Mouse (Mus musculus): ENCODE measurements around the gene Olfr202. TPM values are rescaled to one million over a fixed set of nuclear protein-coding genes. Genes with fewer than 3 reads are reported as not detected.

The Olfr202 gene
- polyA plus RNA-seq (2017; shearing (Covaris generic)), result not detected

DNA sequence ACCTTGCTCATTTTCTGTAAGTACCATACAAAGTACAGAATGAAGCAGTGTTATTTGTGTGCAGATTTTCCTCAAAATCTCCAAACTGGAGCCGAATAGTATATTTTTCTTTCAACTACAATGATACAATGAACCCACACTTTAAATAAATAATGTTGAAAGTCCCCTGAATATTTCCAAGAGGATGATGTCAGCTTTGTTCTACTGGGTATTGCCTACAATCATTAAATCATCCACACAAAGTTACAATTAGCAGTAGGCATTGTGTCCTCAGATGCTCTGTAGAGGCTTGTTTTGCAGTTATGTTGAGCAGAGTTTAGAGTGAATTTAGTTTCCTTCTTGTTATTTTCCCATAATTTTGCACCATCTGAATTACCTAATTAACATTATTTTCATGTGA is at the start of gene Olfr202:
Olfr202 (minus strand) TSS at position 101 of the 400 bp plus-strand sequence.

DNA sequence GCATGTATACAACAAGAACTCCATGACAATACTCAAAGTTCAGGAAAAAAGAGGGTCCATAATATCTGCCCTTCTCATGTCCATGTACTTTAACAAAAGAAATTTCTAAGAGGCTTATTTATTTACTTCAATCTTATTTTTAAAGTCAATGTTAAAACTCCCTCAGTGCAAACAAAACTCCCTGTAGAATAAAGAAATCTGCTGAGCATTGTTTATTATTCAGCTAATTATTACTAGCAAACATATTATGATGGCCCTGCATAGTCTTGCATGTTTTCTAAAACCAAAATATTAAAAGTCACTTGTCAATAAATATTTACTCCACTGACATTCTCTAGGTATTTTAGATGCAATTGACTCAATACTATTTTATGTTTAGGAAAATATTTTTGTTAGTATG is 44.4 kb upstream of the Olfr202 start, which contains the start of gene Olfr205:
Olfr205 (minus strand) TSS at position 101 of the 400 bp plus-strand sequence.

GRCm38 (mm10) chr16:59318148-59318547 is 31.6 kb upstream of the Olfr202 start, which contains the start of gene Olfr204:
TSS of gene Olfr204 (minus strand) at chr16:59318248.

DNA sequence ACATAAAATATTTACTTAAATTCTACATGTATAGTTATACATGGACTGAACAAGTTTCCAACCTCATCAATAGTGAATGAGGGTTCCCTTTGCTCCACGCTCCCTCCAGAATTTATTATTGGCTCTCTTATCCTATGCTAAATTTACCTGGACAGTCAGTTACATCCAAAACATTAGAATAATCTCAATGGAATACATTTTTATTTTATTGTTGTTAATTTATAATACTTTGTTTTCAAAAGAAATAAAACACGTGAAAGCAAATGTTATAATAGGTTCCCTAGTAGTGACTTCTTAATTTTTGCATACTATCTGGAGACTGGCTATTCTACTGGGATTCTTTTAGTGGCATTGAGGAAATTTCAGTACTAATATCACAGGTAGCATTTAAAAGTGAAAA is 12.0 kb upstream of the Olfr202 start, which contains the start of gene Olfr203:
Olfr203 (plus strand) TSS at position 301 of the 400 bp plus-strand sequence.

DNA sequence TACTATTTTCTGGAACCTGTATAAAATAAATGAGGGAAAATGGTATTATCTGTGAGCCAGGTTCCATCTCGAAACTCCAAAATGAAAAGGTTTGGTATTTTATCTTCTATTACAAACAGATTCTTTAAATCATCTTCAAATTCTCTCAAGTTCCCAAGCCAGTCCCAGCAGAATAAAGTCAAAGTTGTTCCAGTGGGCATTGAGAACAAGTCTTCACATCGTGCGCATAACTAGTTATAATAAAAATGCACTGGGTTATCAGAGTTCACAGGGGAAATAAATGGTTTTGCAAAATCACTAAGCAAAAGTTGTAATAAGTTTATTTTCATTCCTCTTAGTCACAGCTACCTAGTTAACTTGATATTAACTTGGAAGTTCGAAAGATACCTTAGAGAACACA is 14.1 kb downstream of the Olfr202 start, which contains the start of gene Olfr201:
Olfr201 (minus strand) TSS at position 101 of the 400 bp plus-strand sequence.

Other genes with a start within 250 kb of the Olfr202 start
- not detected for gene Olfr187, start 247.0 kb downstream of the Olfr202 start, polyA plus RNA-seq (2017; shearing (Covaris generic))
- not detected for gene Olfr190, start 208.8 kb downstream of the Olfr202 start, polyA plus RNA-seq (2017; shearing (Covaris generic))
- not detected for gene Olfr191, start 197.0 kb downstream of the Olfr202 start, polyA plus RNA-seq (2017; shearing (Covaris generic))
- not detected for gene Olfr193, start 174.9 kb downstream of the Olfr202 start, polyA plus RNA-seq (2017; shearing (Covaris generic))
- gene Olfr194, start 165.7 kb downstream of the Olfr202 start, polyA plus RNA-seq (2017; shearing (Covaris generic)), result not detected
- not detected for gene Olfr195, start 139.7 kb downstream of the Olfr202 start, polyA plus RNA-seq (2017; shearing (Covaris generic))
- gene Olfr196, start 116.3 kb downstream of the Olfr202 start, polyA plus RNA-seq (2017; shearing (Covaris generic)), result not detected
- gene Olfr198, start 83.3 kb downstream of the Olfr202 start, polyA plus RNA-seq (2017; shearing (Covaris generic)), result not detected
- not detected for gene Olfr199, start 67.0 kb downstream of the Olfr202 start, polyA plus RNA-seq (2017; shearing (Covaris generic))
- not detected for gene Olfr201, start 14.2 kb downstream of the Olfr202 start, polyA plus RNA-seq (2017; shearing (Covaris generic))
- not detected for gene Olfr203, start 12.1 kb upstream of the Olfr202 start, polyA plus RNA-seq (2017; shearing (Covaris generic))
- not detected for gene Olfr204, start 31.5 kb upstream of the Olfr202 start, polyA plus RNA-seq (2017; shearing (Covaris generic))
- gene Olfr205, start 44.3 kb upstream of the Olfr202 start, polyA plus RNA-seq (2017; shearing (Covaris generic)), result not detected
- gene Olfr206, start 62.5 kb upstream of the Olfr202 start, polyA plus RNA-seq (2017; shearing (Covaris generic)), result not detected
- gene Olfr209, start 77.2 kb upstream of the Olfr202 start, polyA plus RNA-seq (2017; shearing (Covaris generic)), result not detected
- not detected for gene Gabrr3, start 120.5 kb upstream of the Olfr202 start, polyA plus RNA-seq (2017; shearing (Covaris generic))
- 90.8 TPM for gene Riox2, start 185.0 kb upstream of the Olfr202 start, polyA plus RNA-seq (2017; shearing (Covaris generic))

All from CD4-positive, CD25-positive, alpha-beta regulatory T cell, adult 9 weeks (primary cell).